Mouse (Mus musculus) spleen, adult 2 months (tissue): ENCODE results near the gene Grip1.

Source experiments
- CTCF ChIP-seq: fragments of 200-500 bp; IDR thresholded peaks from 2 replicates; pipeline ENCODE4 v1.5.1; 2011; ENCODE audit warnings: mild to moderate bottlenecking, inconsistent platforms; ENCODE audit not compliant: insufficient read depth, insufficient read length, insufficient replicate concordance; ENCODE audit errors: extremely low read depth
- POLR2A ChIP-seq: fragments of 200-500 bp; IDR thresholded peaks from 2 replicates; pipeline ENCODE4 v1.6.1; 2011; ENCODE audit warnings: low read depth, low read length, inconsistent platforms

DNA sequence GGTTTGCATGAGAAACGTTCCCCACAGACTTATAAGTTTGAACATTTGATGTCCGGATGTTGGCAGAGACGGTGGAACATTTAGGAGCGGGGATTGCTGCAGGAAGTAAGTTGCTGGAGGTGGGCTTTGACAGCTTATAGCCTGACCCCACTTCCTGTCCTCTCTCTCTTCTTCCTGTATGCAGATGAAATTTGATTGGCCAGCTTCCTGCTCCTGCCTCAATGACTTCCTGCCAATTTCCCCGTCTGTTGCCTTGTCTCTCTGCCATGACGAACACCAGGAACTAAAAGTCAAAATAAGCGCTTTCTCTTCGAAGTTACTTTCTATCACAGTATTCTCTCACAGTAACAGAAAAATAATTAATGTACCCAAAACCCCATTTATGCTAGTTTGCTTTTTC lies 289.1 kb downstream of the Grip1 start:
- TF ChIP-seq POLR2A (no peak), CTCF (no peak)
